Mouse (Mus musculus) megakaryocyte, adult 5-6 weeks (primary cell): ENCODE data around the gene Pi16. TPM values are rescaled to one million over a fixed set of nuclear protein-coding genes. Genes with fewer than 3 reads are reported as not detected.
"Not testable (repeated sequence)": the region's sequence is repeated elsewhere in the genome, so short reads cannot be mapped to it uniquely, and the experiment has no call there.

Source experiments
- ATAC-seq: 2 replicates; pipeline ENCODE4 v1.8.0; 2016; ENCODE audit warnings: mild to moderate bottlenecking, inconsistent platforms; ENCODE audit not compliant: poor library complexity, severe bottlenecking
- total RNA-seq, 2 experiments: library from RNA; stranded (forward) in 1 of 2; stranded (reverse) in 1 of 2; fragments of 153-499, 151-499 nt in 1 of 2; fragments of 221-1000, 200-1000 nt in 1 of 2; gene quantifications; 2 replicates each; pipeline versions ENCODE4 v1.2.3 to v1.2.4; 2015 to 2017

The Pi16 gene
- 32.6 and 44.2 TPM in 2 replicates for total RNA-seq (2015)
- 59.2 and 64.7 TPM in 2 replicates for total RNA-seq (2017)

GRCm38 (mm10) chr17:29317380-29317779 lies at the start of gene Pi16:
Pi16 (plus strand) TSS chr17:29317680.
- ATAC-seq: not testable (repeated sequence)

- ATAC-seq: no peak
These were observed 49.4 kb upstream of the Pi16 start for GRCm38 (mm10) chr17:29267931-29268681.

- peak; percentile 90 for ATAC-seq
These were observed 48.7 kb upstream of the Pi16 start, which contains the start of gene BC004004 for GRCm38 (mm10) chr17:29268682-29269348. BC004004 (plus strand) TSS chr17:29268788.

GRCm38 (mm10) chr17:29269349-29269706 lies 48.2 kb upstream of the Pi16 start:
- ATAC-seq: no peak

GRCm38 (mm10) chr17:29270148-29270698 lies 47.3 kb upstream of the Pi16 start:
- ATAC-seq: no peak

GRCm38 (mm10) chr17:29273156-29273555 lies 44.3 kb upstream of the Pi16 start:
- no peak for ATAC-seq

DNA sequence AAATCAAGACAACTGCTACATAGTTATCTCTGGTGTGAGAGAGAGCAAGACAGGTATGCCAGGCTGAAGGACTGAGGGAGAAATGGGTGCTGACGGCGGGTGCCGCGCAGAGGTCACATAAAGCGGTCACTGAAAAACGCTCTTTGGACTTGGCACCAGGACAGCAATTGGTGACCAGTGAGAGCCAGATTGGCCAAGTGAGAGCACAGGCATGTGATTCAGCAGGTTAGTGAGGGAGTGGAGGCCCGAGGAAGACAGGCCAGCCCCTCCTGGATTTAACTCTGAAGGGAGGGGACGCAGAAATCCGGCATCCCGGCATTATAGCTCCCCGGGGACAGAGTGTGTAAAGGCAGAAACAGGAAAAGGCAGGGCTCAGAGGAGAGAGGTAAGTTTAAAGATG lies 43.6 kb upstream of the Pi16 start:
- ATAC-seq: no peak

DNA sequence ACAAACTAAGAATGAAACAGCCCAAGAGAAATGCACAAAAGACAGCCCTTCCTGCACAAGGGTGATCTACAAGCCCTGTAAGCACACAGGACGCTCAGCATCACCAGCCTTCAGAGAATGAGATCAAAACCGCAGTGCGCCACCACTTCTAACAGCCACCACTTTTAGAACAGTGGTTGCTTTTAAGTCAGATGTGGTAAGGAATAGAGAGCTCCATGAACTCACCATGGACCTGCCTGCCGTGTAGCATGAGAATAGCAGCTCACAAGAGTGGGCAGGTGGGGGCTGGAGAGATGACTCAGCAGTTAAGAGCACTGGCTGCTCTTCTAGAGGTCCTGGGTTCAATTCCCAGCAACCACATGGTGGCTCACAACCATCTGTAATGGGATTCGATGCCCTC lies 37.1 kb upstream of the Pi16 start:
- peak; percentile 38 for ATAC-seq

- ATAC-seq: no peak
These were observed 35.9 kb upstream of the Pi16 start for GRCm38 (mm10) chr17:29281541-29281940.

DNA sequence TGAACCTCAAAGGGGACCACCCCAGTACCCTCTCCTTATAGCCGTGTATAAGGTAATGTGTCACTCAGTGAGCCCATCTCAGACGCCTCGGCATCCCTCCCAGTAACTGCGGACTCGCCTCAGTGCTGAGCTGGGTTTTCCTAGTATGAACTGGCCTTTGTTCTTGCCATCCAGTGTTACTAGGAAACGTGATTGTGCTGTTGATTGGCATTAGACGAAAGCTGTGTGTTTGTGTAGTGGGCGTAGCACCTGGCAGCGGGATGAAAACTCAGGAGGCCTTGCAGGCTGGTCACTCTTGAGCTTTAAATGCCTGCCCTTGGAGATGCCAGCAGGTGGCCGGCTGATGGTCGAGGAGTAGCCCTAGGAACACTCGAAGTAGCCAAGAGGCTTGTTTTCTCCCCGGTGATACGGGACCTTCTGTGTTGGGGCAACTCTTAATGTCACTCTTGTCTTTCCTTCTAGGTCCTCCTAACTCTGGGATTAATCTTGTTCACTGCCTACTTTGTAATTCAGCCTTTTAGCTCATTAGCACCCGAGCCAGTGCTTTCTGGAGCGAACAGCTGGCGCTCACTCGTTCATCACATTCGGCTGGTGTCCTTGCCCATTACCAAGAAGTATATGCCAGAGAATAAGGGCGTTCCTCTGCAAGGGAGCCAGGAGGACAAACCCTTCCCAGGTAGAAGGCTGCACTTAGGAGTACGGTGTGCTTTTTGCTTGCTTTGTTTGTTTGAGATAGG lies 35.1 kb upstream of the Pi16 start:
- no peak for ATAC-seq

DNA sequence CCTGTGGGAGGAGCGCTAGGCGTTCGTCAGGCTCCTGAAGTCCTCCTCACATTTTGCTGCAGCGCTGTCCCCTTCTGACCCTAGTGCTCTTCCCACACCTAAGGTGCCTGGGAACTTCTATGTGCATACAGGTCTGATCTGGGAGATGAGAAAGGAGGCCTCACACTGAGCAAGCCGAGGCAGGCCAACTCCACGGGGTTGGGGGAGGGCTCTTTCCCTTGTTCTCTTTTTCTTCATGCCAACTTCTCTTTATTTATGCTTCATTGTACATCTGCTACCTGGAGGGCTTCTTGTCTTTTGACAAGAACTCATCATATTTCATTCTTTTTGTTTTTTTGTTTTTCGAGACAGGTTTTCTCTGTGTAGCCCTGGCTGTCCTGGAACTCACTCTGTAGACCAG lies 25.7 kb upstream of the Pi16 start:
- no peak for ATAC-seq

- ATAC-seq: no peak
These were observed 24.5 kb upstream of the Pi16 start for GRCm38 (mm10) chr17:29292996-29293395.

DNA sequence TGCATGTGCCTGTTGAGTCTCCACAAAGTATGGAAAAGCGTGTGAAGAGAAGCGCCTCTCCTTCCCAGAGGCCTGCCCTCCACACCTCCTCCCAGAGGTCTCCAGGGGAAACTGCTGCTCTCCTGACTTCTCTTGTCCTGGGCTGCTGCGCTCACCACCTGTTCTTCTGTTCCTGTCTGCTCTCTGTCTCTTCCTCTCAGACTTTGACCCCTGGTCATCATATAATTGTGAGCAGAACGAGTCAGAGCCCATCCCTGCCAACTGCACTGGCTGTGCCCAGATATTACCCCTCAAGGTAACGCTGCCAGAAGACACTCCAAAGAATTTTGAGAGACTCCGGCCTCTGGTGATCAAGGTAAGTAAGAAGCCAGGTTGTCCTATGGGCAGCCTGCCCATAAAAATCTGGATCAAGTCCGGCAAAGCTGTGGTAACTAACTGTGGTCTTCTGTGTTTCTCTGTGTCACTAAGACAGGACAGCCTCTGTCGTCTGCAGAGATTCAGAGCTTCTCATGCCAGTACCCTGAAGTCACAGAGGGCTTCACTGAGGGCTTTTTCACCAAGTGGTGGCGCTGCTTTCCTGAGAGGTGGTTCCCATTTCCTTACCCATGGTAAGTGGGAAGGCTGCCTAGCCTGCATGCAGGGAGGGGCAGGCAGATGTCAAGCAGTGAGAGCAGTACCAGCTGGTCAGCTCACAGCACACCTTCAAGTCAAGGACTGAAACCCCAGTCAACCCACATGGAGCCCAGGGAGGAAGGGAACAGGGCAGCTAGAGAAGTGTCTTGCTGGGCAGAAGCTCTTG lies 23.5 kb upstream of the Pi16 start:
- no peak for ATAC-seq

DNA sequence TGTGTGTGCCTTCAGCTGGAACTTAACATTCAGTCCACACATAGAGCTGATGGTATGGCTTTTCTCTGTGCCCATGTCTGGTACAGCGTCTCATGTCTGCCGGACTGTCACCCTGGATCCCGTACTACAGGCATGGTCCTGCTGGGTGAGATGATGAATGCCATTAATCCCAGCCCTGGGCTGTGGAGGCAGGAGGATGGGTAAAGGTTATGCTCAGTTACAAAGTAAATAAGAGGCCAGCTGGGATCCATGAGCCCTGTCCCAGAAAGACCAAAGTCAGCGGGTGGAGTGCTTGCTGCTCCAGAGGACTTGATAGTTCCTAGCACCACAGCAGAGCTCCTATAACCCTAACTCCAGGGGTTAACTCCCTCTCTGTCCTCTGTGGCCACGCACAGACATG lies 21.6 kb upstream of the Pi16 start:
- ATAC-seq: no peak

GRCm38 (mm10) chr17:29297321-29297720 lies 20.2 kb upstream of the Pi16 start:
- no peak for ATAC-seq

DNA sequence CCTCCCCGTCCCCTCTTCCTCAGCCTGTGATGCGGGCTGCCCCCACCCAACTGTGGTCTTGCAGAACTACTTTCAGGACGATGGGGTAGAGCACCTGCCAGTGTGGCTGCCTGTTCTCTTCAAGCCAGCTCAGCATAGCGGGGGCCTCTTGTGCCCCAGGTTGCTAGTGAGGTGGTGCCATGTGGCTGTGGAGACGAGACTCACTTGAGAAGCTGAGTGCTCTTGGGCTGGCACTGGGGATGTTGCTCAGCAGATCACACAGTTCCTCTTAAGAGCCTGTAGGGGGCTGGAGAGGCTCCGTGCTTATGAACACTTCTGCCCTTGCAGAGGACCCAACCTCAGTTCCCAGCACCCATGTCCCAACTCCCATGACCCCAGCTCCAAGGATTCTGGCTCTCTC lies 19.7 kb upstream of the Pi16 start:
- ATAC-seq: no peak

DNA sequence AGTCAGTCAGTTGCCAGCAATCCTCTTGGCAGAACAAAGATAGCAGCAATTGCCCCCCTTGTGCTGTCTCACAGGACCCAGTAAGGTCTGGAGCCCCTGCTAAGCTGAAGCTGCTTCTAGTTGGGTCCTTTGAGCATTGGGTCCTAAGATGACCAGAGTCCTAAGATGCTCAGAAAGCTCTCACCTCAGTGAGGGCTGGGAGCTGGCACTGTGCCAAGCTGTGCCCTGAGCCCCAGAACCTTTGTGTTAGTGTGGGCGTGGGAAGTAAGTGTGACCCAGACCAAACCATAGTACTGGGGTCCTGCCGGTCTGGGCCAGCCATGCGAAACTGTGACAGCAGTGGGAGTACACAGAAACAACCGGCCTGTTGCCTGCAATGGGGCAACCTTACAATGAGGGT lies 18.2 kb upstream of the Pi16 start:
- ATAC-seq: no peak

GRCm38 (mm10) chr17:29300926-29301325 lies 16.6 kb upstream of the Pi16 start:
- ATAC-seq: no peak

- no peak for ATAC-seq
These were observed 16.1 kb upstream of the Pi16 start for GRCm38 (mm10) chr17:29301421-29301820.

- ATAC-seq: no peak
These were observed 15.3 kb upstream of the Pi16 start for GRCm38 (mm10) chr17:29302149-29302548.

- ATAC-seq: no peak
These were observed 14.4 kb upstream of the Pi16 start for GRCm38 (mm10) chr17:29303087-29303486.
